Mouse (Mus musculus) CH12.LX (cell line): Measurements from ENCODE around the gene Ptprb.

ENCODE experiments used
- CTCF ChIP-seq, 2 experiments: IDR thresholded peaks in 1 of 2; conservative IDR thresholded peaks in 1 of 2; 2 replicates each; pipeline ENCODE4 v1.5.1; 2011 to 2012; ENCODE audit warnings: low read depth in 2 of 2, low read length in 2 of 2, improper control_type of control experiment in 1 of 2, inconsistent platforms in 1 of 2, mild to moderate bottlenecking in 1 of 2, moderate library complexity in 1 of 2
- E2F4 ChIP-seq: IDR thresholded peaks from 2 replicates; pipeline ENCODE4 v1.6.1; 2011; ENCODE audit warnings: low read depth, low read length, improper control_type of control experiment; ENCODE audit not compliant: insufficient replicate concordance
- ELF1 ChIP-seq: IDR thresholded peaks from 2 replicates; pipeline ENCODE4 v1.6.1; 2014; ENCODE audit warnings: low read depth, mild to moderate bottlenecking, inconsistent platforms, low read length, improper control_type of control experiment
- EP300 ChIP-seq: IDR thresholded peaks from 2 replicates; pipeline ENCODE4 v1.6.1; 2011; ENCODE audit warnings: low read length, improper control_type of control experiment
- JUND ChIP-seq: conservative IDR thresholded peaks from 2 replicates; pipeline ENCODE4 v1.6.1; 2011; ENCODE audit warnings: low read depth, low read length, improper control_type of control experiment
- MAFK ChIP-seq: IDR thresholded peaks from 2 replicates; pipeline ENCODE4 v1.6.1; 2011; ENCODE audit warnings: low read length, improper control_type of control experiment; ENCODE audit not compliant: insufficient replicate concordance
- MYC ChIP-seq: IDR thresholded peaks from 2 replicates; pipeline ENCODE4 v1.6.1; 2011; ENCODE audit warnings: low read depth, mild to moderate bottlenecking, improper control_type of control experiment, low read length
- NELFE ChIP-seq: IDR thresholded peaks from 2 replicates; pipeline ENCODE4 v1.6.1; 2011; ENCODE audit warnings: low read depth, low read length, improper control_type of control experiment
- POLR2A ChIP-seq: IDR thresholded peaks from 2 replicates; pipeline ENCODE4 v1.6.1; 2011; ENCODE audit warnings: low read depth, mild to moderate bottlenecking, improper control_type of control experiment, low read length
- RAD21 ChIP-seq: IDR thresholded peaks from 2 replicates; pipeline ENCODE4 v1.6.1; 2011; ENCODE audit warnings: low read depth, mild to moderate bottlenecking, low read length, improper control_type of control experiment, moderate library complexity
- SMC3 ChIP-seq: IDR thresholded peaks from 2 replicates; pipeline ENCODE4 v1.6.1; 2011; ENCODE audit warnings: low read depth, low read length, improper control_type of control experiment
- ZC3H11A ChIP-seq: IDR thresholded peaks from 2 replicates; pipeline ENCODE4 v1.6.1; 2012; ENCODE audit warnings: low read depth, mild to moderate bottlenecking, inconsistent platforms, low read length, improper control_type of control experiment

- TF ChIP-seq MAFK (no peak), CTCF (conservative IDR thresholded peaks at IDR 0.05 in 1 of 2, IDR thresholded peaks at IDR 0.05 in 1 of 2; ENCODE audit: low read depth in 2 of 2, low read length in 2 of 2) (no peak), E2F4 (no peak), SMC3 (no peak), ELF1 (no peak), ZC3H11A (no peak), POLR2A (no peak), EP300 (no peak), MYC (no peak), RAD21 (no peak), NELFE (no peak), JUND (no peak)
Observed at GRCm38 (mm10) chr10:116297854-116298253, 22.5 kb downstream of the Ptprb start.
